Mouse (Mus musculus) cerebellum, postnatal 36 days (tissue): ENCODE results near the gene Olfr351.

Experiments used
- DNase-seq, 2 experiments: peaks; one replicate each; pipeline ENCODE4 v3.0.0; 2021 to 2022; ENCODE audit warnings: mixed read lengths in 2 of 2

Olfr351 gene

DNA sequence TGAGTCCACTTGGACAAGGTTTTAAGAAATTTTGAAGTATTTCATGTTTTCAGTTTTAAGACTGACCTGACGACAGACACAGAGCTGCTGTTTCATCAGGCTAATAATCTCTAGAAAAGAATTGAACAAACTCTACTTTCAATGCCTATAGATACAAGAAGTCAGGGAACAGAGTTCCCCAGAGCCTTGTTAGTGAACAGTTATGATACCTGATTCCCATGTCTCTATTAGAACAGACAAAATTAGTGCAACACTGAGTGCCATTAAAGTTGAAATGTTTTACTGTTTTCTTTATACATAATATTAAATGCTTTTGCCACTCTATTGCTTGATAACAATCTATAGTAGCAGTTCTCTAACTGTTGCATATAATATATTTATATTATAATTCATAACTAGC, at the start of gene Olfr351:
Gene Olfr351 (minus strand): TSS at position 101 of the 400 bp plus-strand sequence.
- no peak for DNase-seq

DNA sequence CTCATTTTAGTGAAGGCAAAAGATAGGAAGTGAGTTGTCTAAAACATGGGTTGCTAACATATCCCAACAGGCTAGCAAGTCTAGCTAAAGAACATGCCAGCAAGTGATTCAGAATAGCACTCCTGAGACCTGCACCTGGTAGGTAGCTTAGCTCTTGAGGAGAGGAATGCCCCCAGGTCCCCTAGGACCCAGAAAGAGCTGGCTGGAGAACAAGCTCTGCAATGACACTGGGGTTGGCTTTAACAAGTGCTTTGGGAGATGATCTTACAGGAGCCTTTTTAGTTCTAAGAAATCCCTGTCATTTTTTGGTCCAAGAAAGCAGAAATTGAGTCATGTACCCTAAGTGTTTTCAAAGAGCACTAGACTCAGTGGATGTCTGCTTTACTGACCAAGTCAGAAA, 42.9 kb upstream of the Olfr351 start, which contains the start of gene Olfr354:
Gene Olfr354 (plus strand): TSS at position 301 of the 400 bp plus-strand sequence.
- no peak for DNase-seq

DNA sequence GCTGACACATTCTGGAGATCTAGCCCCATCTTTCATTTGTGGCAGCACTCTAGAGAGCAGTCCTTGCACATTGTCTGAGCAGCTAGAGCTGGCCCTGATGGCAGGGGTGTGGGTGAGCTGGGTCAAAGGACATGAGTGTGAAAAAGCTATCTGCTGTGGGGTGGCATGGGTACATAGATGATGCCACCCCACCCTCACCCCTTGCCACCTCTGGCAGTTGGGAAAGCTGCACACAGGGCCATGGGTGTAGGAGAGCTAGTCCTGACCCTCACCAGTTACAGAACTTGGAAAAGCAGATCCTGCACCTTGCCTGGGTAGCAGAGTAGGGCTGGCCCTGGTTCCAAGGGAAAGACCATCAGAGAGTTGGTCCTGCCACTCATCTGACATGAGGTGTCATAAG, 34.7 kb upstream of the Olfr351 start:
- DNase-seq, result no peak

DNA sequence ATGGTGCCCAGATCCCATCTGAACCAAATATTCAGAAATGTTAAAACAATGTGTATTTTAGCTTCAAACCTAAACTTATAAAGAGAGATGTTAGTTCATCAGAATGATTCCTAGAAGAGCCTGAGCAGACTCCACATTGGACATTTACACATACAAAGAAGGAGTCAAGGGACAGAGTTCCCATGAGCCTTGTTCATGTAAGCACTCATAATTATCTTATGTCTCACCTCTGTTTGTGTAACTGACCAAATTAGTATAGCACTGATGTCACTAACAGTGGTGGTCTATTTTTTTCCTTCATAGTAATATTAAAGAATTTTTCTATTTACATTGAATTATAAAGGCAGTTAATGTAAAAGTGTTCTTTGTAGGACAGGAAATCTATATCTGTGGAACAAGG, 30.4 kb upstream of the Olfr351 start, which contains the start of gene Olfr353:
Gene Olfr353 (minus strand): TSS at position 101 of the 400 bp plus-strand sequence.
- DNase-seq, result no peak

DNA sequence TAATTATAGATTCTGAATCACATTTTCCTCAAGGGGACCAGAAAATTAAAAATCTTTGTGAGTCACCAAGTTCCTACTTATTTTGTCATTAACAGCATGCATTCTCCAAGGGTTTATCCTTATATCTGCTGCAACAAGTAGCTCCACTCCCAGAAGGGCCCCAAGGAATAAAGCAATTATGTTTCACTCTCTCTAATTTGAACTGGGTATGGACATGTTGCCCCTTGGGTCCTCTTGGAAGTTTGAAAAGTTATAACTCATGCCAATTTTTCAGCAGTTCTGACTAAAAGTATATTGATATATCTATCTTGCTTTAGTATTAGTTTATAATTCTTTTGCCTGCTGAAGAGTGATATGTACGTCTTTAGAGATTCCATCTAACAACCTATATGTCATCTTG, 5.7 kb upstream of the Olfr351 start, which contains the start of gene Olfr352:
Gene Olfr352 (plus strand): TSS at position 301 of the 400 bp plus-strand sequence.
- no peak for DNase-seq

DNA sequence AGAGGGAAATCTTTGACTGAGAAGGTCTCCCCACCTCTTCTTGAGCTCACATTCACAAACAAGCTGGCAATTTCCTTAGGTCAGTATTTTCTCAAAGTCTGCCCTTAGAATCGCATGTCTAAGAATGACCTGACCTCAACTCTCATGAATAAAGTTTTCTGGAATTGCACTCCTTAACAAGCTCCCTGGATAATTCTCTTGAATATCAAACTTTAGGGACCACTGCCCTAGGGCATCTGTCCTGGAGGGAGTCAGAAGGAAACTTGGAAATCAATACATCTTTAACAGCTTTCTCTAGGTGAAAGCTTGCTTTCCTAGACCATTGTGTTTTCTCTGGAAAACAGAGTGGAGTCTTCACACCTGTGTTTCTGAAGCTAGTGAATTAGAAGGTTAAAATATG, 16.4 kb downstream of the Olfr351 start, which contains the start of gene Olfr350:
Gene Olfr350 (plus strand): TSS at position 301 of the 400 bp plus-strand sequence.
- DNase-seq, result no peak

DNA sequence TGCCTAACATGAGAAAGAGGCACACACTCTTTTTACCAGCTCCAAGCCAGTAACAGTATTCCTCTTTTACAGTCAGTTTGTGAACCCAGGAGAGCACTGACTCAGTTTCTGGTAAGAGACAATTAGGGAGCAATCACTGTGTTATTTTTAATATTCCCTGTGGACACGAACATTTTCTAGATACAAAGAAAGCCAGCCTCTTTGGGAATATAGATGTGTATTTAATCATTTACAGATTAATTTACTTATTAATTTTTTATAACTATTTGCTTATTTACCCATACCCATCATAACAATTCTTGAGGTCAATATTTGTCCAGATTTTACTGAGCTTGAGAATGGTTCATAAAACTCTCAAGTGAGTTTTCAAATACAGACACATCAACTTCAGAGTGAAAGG, 45.5 kb downstream of the Olfr351 start, which contains the start of gene Olfr3:
Gene Olfr3 (minus strand): TSS at position 101 of the 400 bp plus-strand sequence.
- no peak for DNase-seq
